Mouse (Mus musculus): ENCODE measurements around the gene Cenpe. TPM values are rescaled to one million over a fixed set of nuclear protein-coding genes. Genes with fewer than 3 reads are reported as not detected.

Cenpe gene
- total and polyA plus RNA-seq, 3 experiments = 0.18 to 0.84 (median 0.84) TPM

DNA sequence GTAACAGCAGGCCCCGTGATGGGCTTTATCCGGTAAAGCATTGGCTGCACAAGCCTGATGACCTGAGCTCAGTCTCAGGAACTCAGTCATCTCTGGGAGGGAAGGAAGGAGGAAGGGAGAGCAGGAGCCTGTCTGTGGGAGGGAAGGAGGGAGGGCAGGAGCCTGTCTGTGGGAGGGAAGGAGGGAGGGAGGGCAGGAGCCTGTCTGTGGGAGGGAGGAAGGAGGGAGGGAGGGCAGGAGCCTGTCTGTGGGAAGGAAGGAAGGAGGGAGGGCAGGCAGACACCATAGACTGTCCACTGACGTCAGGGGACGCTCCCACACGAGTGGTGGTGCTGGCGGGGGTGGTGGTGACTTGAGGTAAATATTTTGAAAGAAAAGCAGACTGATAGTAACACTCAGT, 36.8 kb downstream of the Cenpe start:
- intact Hi-C loops (cut with DNase I) = no loop called here
- no peaks in the 10 kb centered on the region for H3K36me3 ChIP-seq (ENCODE audit: control insufficient read depth, insufficient read depth, low read length)
- H3K27ac ChIP-seq = no peak overlapping the region

DNA sequence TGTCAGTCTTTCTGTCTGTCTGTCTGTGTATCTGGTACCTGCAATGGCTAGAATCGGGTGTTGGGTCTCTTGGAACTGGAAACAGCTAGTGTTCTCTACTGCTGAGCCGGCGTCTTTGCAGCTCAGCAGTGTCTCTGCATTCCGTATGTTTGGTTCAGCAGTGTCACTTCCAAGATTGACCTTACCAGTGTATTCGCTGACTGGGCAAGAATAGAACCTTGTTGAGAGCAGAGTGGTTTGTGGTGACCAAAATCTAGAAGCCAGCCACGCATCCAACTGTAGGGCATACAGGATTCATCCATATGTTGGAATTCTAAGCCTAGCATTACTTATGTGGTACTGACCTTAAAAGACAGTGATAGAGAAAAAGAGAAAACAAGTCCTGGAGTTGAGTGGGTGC, 39.5 kb downstream of the Cenpe start:
- no peaks in the 10 kb centered on the region for H3K4me1 ChIP-seq (ENCODE audit: control insufficient read depth, insufficient read depth, low read length)
- DNase-seq = no peak
- TF ChIP-seq EP300 (IDR thresholded peaks at IDR 0.05; ENCODE audit: insufficient read depth, low read depth, low read length) (no peak), CTCF (IDR thresholded peaks at IDR 0.05) (no peak), POLR2A (IDR thresholded peaks at IDR 0.05; ENCODE audit: insufficient read depth, low read depth, low read length) (no peak)
- intact Hi-C loops (cut with DNase I) = no loop called here
- no peak overlapping the region for H3K4me3 ChIP-seq
- H3K36me3 ChIP-seq (ENCODE audit: control insufficient read depth, insufficient read depth, low read length) = no peaks in the 10 kb centered on the region
- H3K27me3 ChIP-seq (ENCODE audit: control insufficient read depth, insufficient read depth, low read length) = no peaks in the 10 kb centered on the region
- H3K79me2 ChIP-seq (replicated peaks; ENCODE audit: control insufficient read depth, insufficient read depth, low read length) = no peaks in the 10 kb centered on the region
- H3K9ac ChIP-seq (ENCODE audit: low read depth, low read length) = no peak overlapping the region
- no peak overlapping the region for H3K27ac ChIP-seq
- WGBS = 95% methylated on average over 6 of the region's 6 CpGs

More for the DNA sequence above, 36.8 kb downstream of the Cenpe start:
- H3K4me3 ChIP-seq = no peak overlapping the region
- no peak for DNase-seq
- H3K79me2 ChIP-seq (replicated peaks; ENCODE audit: control insufficient read depth, insufficient read depth, low read length) = no peaks in the 10 kb centered on the region
- TF ChIP-seq CTCF (IDR thresholded peaks at IDR 0.05) = no peak
- TF ChIP-seq POLR2A (IDR thresholded peaks at IDR 0.05; ENCODE audit: insufficient read depth, low read depth, low read length) = no peak
- TF ChIP-seq EP300 (IDR thresholded peaks at IDR 0.05; ENCODE audit: insufficient read depth, low read depth, low read length) = no peak
- WGBS = 66% methylated on average over 6 of the region's 6 CpGs
- H3K27me3 ChIP-seq (ENCODE audit: control insufficient read depth, insufficient read depth, low read length) = no peaks in the 10 kb centered on the region
- no peak overlapping the region for H3K9ac ChIP-seq (ENCODE audit: low read depth, low read length)
- no peaks in the 10 kb centered on the region for H3K4me1 ChIP-seq (ENCODE audit: control insufficient read depth, insufficient read depth, low read length)

DNA sequence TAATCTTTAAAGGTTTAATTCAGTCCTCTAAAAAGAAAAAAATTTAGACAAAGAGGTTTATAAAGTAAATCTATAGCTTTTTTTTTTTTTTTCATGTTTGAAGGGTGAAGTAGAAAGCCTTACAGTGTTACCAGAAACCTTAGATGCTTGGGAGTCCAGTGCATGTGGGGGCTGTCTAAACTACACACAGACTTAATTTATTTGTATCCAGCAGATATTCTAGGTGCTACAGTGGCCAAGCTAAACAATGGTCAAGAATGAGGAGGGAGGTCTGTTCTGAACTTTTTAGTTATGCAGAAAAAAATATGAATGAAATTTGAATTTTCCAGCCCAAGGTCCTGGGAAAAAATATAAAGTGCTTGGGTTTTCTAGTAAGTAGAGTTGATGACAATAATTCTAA, 42.4 kb downstream of the Cenpe start:
- Histone ChIP-seq H3K36me3 (ENCODE audit: control insufficient read depth, insufficient read depth, low read length) (no peaks in the 10 kb centered on the region), H3K9ac (ENCODE audit: low read depth, low read length) (no peak overlapping the region), H3K4me3 (no peak overlapping the region), H3K79me2 (replicated peaks; ENCODE audit: control insufficient read depth, insufficient read depth, low read length) (no peaks in the 10 kb centered on the region), H3K4me1 (ENCODE audit: control insufficient read depth, insufficient read depth, low read length) (no peaks in the 10 kb centered on the region), H3K27me3 (ENCODE audit: control insufficient read depth, insufficient read depth, low read length) (no peaks in the 10 kb centered on the region), H3K27ac (no peak overlapping the region)
- TF ChIP-seq EP300 (IDR thresholded peaks at IDR 0.05; ENCODE audit: insufficient read depth, low read depth, low read length) (no peak), POLR2A (IDR thresholded peaks at IDR 0.05; ENCODE audit: insufficient read depth, low read depth, low read length) (no peak), CTCF (IDR thresholded peaks at IDR 0.05) (no peak)
- no peak for DNase-seq
- intact Hi-C loops (cut with DNase I) = no loop called here

DNA sequence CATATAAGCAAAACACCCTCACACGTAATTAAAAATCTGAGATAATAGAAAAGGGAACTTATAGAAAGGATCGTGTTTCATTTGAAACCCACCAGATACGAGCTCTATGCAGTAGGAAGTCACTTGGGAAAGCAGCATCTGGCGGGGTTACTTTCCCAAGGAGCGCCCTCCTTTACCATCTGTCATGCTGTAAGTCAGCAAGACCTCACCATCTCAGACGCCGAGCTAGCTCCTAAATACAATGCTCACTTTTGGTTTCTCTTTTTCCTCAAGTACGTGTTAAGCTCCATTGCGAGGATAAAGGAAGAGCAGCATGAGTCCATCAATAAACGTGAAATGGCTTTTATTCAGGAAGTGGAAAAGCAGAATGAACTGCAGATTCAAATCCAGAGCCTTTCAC, 46.6 kb downstream of the Cenpe start:
- no peaks in the 10 kb centered on the region for H3K79me2 ChIP-seq (replicated peaks; ENCODE audit: control insufficient read depth, insufficient read depth, low read length)
- no peak overlapping the region for H3K27ac ChIP-seq
- TF ChIP-seq EP300 (IDR thresholded peaks at IDR 0.05; ENCODE audit: insufficient read depth, low read depth, low read length) (no peak), POLR2A (IDR thresholded peaks at IDR 0.05; ENCODE audit: insufficient read depth, low read depth, low read length) (no peak), CTCF (IDR thresholded peaks at IDR 0.05) (no peak)
- no peak for DNase-seq
- no peaks in the 10 kb centered on the region for H3K27me3 ChIP-seq (ENCODE audit: control insufficient read depth, insufficient read depth, low read length)
- H3K4me1 ChIP-seq (ENCODE audit: control insufficient read depth, insufficient read depth, low read length) = no peaks in the 10 kb centered on the region
- 92% methylated on average over 10 of the region's 10 CpGs for WGBS
- no peaks in the 10 kb centered on the region for H3K36me3 ChIP-seq (ENCODE audit: control insufficient read depth, insufficient read depth, low read length)
- no peak overlapping the region for H3K9ac ChIP-seq (ENCODE audit: low read depth, low read length)
- intact Hi-C loops (cut with DNase I) = no loop called here
- H3K4me3 ChIP-seq = no peak overlapping the region

DNA sequence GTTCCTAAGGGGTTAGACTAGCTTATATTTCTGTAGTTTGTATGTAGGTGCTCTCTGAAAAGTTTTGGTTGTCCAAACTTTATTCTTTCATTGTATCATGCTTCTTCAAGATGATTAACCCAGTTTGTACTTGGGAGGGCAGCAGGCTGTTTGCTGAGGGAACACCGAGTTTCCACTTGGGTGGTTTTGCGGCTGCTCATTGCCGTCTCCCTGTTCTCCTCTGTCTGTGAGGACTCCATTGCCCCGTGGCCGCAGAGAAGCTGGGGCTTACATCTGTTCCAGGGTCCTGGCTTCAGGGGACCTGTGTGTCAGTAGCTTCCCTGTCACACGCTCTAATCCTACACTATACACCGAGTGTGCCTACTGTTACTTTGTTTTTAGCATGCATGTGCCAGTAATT, 47.9 kb downstream of the Cenpe start:
- WGBS = 97% methylated on average over 7 of the region's 7 CpGs
- Histone ChIP-seq H3K27me3 (ENCODE audit: control insufficient read depth, insufficient read depth, low read length) (no peaks in the 10 kb centered on the region), H3K4me1 (ENCODE audit: control insufficient read depth, insufficient read depth, low read length) (no peaks in the 10 kb centered on the region)

DNA sequence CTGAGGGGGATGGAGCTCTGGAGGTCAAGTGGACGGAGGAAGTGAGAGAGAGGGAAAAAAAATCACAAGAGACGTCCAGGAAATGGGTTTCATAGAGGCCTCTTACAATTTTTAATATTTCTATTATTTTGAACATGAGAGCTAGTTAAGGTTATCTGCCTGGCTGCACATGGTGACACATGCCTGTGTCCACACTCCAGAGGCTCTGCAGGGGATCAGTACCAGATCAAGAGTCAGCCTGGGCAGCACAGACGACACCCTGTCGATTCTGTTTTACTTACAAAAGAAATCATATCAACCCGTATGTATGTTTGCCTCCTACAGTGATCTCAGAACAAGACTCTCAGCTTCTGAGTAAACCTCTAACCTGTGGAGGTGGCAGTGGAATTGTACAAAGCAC, 56.3 kb downstream of the Cenpe start:
- no peaks in the 10 kb centered on the region for H3K27me3 ChIP-seq (ENCODE audit: control insufficient read depth, insufficient read depth, low read length)
- no peak overlapping the region for H3K4me3 ChIP-seq
- WGBS = 89% methylated on average over 5 of the region's 5 CpGs
- no peaks in the 10 kb centered on the region for H3K36me3 ChIP-seq (ENCODE audit: control insufficient read depth, insufficient read depth, low read length)
- intact Hi-C loops (cut with DNase I) = no loop called here
- H3K27ac ChIP-seq = no peak overlapping the region
- no peaks in the 10 kb centered on the region for H3K79me2 ChIP-seq (replicated peaks; ENCODE audit: control insufficient read depth, insufficient read depth, low read length)
- H3K4me1 ChIP-seq (ENCODE audit: control insufficient read depth, insufficient read depth, low read length) = no peaks in the 10 kb centered on the region
- H3K9ac ChIP-seq (ENCODE audit: low read depth, low read length) = no peak overlapping the region
- TF ChIP-seq POLR2A (IDR thresholded peaks at IDR 0.05; ENCODE audit: insufficient read depth, low read depth, low read length) (no peak), EP300 (IDR thresholded peaks at IDR 0.05; ENCODE audit: insufficient read depth, low read depth, low read length) (no peak), CTCF (IDR thresholded peaks at IDR 0.05) (no peak)
- no peak for DNase-seq

More for the DNA sequence above, 47.9 kb downstream of the Cenpe start:
- TF ChIP-seq EP300 (IDR thresholded peaks at IDR 0.05; ENCODE audit: insufficient read depth, low read depth, low read length) = no peak
- no peak for TF ChIP-seq POLR2A (IDR thresholded peaks at IDR 0.05; ENCODE audit: insufficient read depth, low read depth, low read length)
- no peak for TF ChIP-seq CTCF (IDR thresholded peaks at IDR 0.05)
- H3K79me2 ChIP-seq (replicated peaks; ENCODE audit: control insufficient read depth, insufficient read depth, low read length) = no peaks in the 10 kb centered on the region
- no peak overlapping the region for H3K9ac ChIP-seq (ENCODE audit: low read depth, low read length)
- H3K36me3 ChIP-seq (ENCODE audit: control insufficient read depth, insufficient read depth, low read length) = no peaks in the 10 kb centered on the region
- intact Hi-C loops (cut with DNase I) = no loop called here
- H3K27ac ChIP-seq = no peak overlapping the region
- no peak overlapping the region for H3K4me3 ChIP-seq
- DNase-seq = no peak

Measured in heart, adult 2 months (tissue).